Mouse (Mus musculus) fibroblast of lung, adult 2 months (primary cell): ENCODE data around the gene Ufc1.
"Not testable (repeated sequence)": the region's sequence is repeated elsewhere in the genome, so short reads cannot be mapped to it uniquely, and the experiment has no call there.

Experiments
- DNase-seq: peaks from one replicate; pipeline ENCODE4 v3.0.0-alpha.2; 2011; ENCODE audit warnings: low read depth

Gene Ufc1

DNA sequence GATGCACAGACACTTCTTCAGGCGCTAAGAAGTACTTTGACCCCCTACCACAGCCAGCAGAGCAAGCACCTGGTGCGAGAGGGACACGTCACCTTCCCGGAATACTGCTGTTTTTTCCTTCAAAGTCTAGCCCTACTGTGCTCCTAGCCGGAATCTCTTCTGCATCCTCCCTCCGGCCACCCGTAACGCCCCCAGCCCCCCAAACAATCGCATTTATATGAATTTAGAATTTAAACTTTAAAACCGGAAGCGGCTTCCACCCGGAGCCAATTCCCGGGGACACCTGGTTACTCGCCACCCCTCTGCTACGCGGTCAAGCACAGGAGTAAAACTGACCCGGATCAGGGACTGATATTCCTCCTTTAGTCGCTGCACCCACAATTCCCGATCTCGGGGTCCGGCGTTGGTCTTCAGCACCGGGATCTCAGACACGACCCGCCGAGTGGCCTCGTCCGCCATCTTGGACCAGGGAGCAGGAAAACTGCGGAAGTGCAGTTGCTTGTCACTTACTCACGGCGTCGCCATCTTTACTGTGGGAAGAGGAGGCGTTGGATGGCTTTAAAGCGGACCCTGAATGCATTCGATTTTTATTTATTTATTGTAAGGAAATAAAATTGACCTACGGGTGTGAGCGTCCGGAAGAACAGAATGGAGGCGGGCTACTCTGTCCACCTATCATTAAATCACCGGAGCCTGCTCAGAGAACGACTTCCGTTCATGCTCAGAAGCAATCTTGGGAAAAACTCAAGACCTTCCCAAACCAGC is at the start of gene Ufc1:
Gene Ufc1, minus strand, starts transcription at position 727 of the 765 bp plus-strand sequence.
- DNase-seq: peak; percentile 82

DNA sequence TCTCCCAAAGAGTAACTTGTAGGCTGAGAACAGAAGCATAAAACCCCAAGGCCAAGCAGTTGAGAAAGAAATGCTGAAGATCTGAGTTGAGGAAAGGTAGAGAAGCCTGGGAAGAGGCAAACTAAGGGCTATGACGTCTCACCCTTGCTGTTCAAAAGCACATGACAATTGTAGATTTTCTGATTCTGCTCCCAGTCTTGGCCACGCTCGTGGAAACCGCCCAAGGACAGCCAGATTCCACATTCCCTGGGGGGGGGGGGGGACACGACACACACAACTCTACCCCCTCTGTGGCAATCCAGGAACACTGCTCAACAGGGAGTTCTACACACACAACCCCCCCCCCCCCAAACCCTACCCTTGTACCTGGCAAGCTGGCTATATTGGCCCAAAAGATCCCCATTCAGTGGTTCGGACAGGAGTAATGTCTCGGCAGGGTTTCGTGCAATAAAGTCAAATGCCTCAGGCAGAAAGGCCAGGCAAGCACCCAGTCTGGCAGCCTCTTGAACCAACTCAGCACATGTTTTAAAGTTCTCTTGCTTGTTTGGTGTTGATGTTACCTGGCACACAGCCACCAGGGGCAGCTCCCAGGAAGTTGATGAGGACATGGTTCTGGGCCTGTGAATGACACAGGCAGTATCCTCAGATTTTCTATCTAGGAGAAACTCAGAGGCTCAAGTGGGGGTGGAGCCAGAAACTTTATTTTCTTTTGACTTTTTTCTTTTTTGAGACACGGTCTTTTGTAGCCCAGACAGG is 49.3 kb upstream of the Ufc1 start:
- DNase-seq: no peak

GRCm38 (mm10) chr1:171342262-171343207 is 47.7 kb upstream of the Ufc1 start:
- DNase-seq: no peak

GRCm38 (mm10) chr1:171330216-171330560 is 35.4 kb upstream of the Ufc1 start:
- DNase-seq: no peak

GRCm38 (mm10) chr1:171329433-171330215 is 34.8 kb upstream of the Ufc1 start:
- DNase-seq: no peak

- peak; percentile 80 for DNase-seq
Observed at GRCm38 (mm10) chr1:171328839-171329432, 34.1 kb upstream of the Ufc1 start, which contains the start of gene Dedd. Gene Dedd (plus strand): TSS chr1:171329145.

- DNase-seq: no peak
Observed at GRCm38 (mm10) chr1:171328244-171328643, 33.4 kb upstream of the Ufc1 start.

DNA sequence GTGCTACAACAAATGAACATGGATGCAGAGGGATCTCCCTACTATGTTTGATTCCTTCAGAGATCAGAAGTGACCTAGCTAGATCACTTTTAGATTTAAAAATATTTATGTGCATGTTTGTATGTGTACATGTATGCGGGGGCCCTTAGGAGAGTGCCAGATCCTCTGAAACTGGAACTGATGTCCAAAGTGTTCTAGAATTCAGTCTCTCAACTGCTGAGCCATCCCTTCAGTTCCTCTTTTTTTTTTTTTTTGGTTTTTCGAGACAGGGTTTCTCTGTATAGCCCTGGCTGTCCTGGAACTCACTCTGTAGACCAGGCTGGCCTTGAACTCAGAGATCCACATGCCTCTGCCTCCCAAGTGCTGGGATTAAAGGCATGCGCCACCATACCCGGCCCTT is 31.8 kb upstream of the Ufc1 start:
- not testable (repeated sequence) for DNase-seq

DNA sequence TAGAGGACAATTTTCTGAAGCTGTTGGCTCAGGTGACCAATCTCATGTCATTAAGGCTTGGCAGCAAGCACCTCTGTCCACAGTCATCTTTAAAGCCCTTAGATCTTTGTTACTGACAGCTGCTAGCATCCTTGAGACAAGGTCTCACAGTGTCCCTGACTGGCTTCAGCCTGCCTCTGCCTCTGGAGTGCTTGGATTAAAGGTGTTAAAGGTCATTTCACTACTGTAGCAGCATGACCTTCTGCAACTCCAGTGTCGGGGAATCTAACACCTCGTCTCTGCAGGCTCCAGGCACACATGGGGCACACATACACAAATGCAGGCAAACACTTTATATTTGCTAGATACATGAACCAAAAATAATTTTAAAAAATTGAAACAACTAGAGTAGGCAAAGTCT is 30.7 kb upstream of the Ufc1 start:
- no peak for DNase-seq

GRCm38 (mm10) chr1:171322012-171322411 is 27.2 kb upstream of the Ufc1 start:
- DNase-seq: no peak

DNA sequence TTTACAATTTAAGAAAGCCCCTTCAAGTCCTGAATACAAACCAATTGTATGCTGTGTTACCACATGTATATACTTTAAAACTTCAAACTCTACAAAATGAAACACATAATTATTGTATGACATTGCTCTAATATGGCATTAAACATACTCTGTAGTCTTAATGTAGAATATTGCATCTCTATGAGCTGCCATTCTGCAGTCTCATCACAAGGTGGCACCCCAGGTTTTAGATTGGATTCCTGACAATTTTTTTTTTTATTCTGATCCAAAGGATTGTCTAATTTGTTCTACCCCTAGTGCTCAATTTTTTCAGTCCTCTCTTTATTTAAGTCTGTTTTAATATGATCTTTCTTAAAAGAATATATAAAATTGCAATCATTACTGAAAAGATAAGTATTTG is 26.6 kb upstream of the Ufc1 start:
- no peak for DNase-seq

- DNase-seq: no peak
Observed at GRCm38 (mm10) chr1:171320151-171320550, 25.3 kb upstream of the Ufc1 start.

GRCm38 (mm10) chr1:171319748-171320147 is 24.9 kb upstream of the Ufc1 start:
- DNase-seq: no peak

- no peak for DNase-seq
Observed at GRCm38 (mm10) chr1:171309321-171309720, 14.5 kb upstream of the Ufc1 start.

GRCm38 (mm10) chr1:171306157-171306556 is 11.3 kb upstream of the Ufc1 start:
- DNase-seq: not testable (repeated sequence)

DNA sequence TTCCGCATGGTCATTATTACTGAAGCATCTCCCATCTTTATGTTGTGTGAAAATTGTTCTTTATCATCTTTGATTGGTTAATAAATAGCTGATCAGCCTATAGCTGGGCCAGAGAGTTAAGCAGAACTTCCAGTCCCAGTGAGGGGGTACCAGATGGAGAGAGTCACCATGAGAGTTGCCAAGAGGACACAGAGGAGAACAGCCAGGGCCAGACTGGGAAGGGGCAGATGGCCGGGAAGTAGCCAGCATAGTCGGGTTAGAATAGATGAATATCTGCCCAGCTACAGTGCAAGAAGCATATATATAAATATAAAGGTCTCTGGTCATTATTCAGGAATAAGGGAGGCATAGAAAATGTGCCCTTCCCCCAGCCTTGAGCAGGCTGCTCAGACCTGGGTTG is 3.4 kb upstream of the Ufc1 start:
- DNase-seq: no peak

DNA sequence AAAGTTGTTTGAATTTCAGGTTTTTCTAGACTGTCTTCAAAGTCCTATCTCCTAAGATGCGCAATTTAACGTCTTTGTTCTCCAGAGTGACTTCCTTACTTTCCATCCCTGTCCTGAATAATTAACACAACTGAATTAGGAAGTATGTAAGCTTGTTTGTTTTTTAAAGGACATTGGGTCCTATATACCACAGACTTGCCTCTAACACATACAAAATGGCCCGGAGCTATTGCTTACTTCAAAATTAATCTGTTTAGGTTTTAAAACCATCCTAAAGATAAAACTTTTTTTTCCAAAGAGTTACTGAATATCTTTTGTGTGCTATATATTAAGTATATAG is 209 bp upstream of the Ufc1 start:
- DNase-seq: no peak

DNA sequence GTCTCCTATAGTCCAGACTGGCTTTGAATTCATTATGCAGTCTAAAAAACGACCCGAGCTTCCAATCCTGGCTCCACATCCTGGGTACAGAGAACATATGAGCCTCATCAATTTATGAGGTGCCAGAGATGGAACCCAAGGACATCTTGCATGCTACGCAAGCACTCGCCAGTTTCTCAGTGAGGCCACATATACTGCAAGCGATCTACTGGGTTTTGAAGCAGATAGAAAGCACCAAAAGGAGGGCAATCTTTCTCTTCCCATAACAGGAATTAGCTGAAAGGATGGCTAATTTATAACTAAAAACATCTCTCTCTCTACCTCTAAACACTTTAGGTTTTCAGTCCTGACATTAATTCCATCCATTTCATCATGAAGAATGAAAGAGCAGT is 922 bp downstream of the Ufc1 start:
- no peak for DNase-seq

- no peak for DNase-seq
Observed at GRCm38 (mm10) chr1:171293351-171293750, 1.5 kb downstream of the Ufc1 start.

GRCm38 (mm10) chr1:171288328-171288727 is 6.5 kb downstream of the Ufc1 start:
- no peak for DNase-seq
